Mouse (Mus musculus): ENCODE data around the gene Spata13. TPM values are rescaled to one million over a fixed set of nuclear protein-coding genes. Genes with fewer than 3 reads are reported as not detected.
A peak's percentile ranks its signal among the peaks of the same experiment; 100 is the strongest.

Gene Spata13
- polyA plus RNA-seq (2016; fragmentation: Nextera tagmentation; extraction: Ambion mirVana): 21.0 and 22.4 TPM in 2 replicates

DNA sequence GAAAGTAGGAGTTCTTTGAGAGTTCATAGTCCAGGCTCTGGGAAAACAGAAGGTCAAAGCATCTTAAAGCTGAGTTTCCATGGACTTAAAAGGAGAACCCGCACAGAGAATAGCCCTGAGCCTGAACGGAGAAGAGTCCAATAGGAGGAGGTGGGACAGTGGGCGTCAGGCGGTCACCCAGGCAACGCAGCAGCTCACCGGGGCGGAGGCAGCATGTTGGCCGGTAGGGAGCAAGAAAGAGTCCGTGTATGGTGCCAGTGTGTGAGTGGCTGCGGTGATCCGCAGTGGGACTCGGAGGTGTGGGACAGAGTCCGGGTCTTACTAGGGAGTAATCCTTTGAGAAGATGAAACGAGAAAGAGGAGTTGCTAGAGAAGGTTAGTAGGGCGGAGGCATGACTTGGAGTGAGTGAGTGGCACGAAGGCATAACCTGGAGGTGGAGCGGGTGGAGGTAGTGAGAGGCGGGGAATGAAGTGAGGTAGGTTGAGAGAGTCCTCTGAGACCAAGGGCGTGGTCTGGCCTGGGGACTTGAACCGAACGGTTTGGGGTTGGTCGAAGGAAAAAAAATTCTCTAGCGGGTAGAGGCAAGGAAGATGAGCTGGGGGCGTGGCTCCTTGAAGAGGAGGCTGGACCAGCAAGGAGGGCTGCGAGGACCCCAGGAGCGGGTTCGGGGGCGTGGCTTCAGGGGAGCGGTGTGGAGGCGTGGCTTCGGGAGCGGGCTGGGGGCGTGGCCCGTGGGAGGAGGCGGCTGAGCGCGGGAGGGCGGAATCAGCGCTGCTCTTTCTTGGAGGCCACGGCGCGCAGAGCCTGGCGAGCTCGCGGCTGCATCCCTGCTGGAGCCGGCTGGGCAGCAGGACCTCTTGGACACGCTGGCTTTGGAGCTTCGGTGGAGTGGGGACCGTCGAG, at the start of gene Spata13:
TSS of gene Spata13 (plus strand) at position 41 of the 904 bp plus-strand sequence.
- peaks cover 29% of the 10 kb centered on the region for H3K27me3 ChIP-seq (replicated peaks)

DNA sequence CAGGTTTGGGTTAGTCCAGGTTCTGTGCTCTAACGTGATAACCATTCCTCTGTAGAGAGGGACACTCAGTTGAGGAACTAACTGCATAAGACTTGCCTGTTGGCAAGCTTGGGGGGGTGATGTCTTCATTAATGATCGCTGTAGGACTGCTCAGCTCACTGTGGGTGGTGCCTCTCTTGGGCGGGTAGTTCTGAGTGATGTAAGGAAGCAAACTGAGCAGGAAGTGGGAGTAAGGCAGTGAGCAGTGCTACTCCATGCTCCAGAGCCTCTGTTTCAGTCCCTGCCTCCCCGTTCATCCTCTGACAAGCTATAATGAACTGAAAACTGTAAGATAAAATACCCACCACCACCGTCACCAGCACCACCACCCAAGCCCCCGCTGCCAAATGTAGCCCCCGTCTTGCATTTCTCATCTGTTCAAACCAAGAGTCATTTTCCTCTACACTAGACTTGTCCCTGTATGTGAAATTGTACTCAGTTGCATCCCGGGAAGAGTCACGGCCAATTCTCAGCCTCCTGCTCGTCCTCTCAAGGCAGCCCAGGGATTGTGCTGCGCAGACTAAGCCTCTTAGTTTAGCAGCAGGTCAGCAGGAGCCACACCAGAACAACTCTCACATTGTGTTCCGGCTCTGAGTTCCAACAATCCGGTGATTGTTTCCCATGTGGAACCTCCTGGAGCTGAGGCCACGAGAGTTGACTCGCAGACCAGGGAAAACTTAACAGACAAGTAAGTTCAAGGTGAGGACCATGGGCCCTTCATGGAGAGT, 46.9 kb upstream of the Spata13 start:
- H3K4me3 ChIP-seq: no peak overlapping the region
- no peak for ATAC-seq (ENCODE audit: insufficient number of reproducible peaks, low FRiP score)
- no peaks in the 10 kb centered on the region for H3K9me3 ChIP-seq (replicated peaks)
- H3K27ac ChIP-seq (ENCODE audit: poor library complexity, severe bottlenecking): peak overlapping the region; percentile 40; the same call in 1 of the 2 replicates
- H3K4me1 ChIP-seq (replicated peaks): peaks cover 26% of the 10 kb centered on the region
- no peak overlapping the region for H3K9ac ChIP-seq
- H3K36me3 ChIP-seq: no peaks in the 10 kb centered on the region
- no peak overlapping the region for H3K4me2 ChIP-seq
- 47% methylated on average over 15 of the region's 15 CpGs for whole genome bisulfite sequencing
- no peaks in the 10 kb centered on the region for H3K27me3 ChIP-seq (replicated peaks)

More for the DNA sequence above, at the start of gene Spata13:
- Histone ChIP-seq H3K27ac (ENCODE audit: poor library complexity, severe bottlenecking) (0 out of 2 replicates have a peak within 1 kb of the TSS, but pooled peaks have one; percentile 8), H3K9ac (peak within 1 kb of the TSS; percentile 68), H3K4me3 (peak within 1 kb of the TSS; percentile 56), H3K9me3 (replicated peaks) (no peaks in the 10 kb centered on the region), H3K4me2 (peak within 1 kb of the TSS; percentile 96), H3K36me3 (no peaks in the 10 kb centered on the region), H3K4me1 (replicated peaks) (peaks cover 14% of the 10 kb centered on the region)
- peak; percentile 93 for ATAC-seq (ENCODE audit: insufficient number of reproducible peaks, low FRiP score)
- WGBS: under 1% methylated on average over 50 of the region's 50 CpGs

DNA sequence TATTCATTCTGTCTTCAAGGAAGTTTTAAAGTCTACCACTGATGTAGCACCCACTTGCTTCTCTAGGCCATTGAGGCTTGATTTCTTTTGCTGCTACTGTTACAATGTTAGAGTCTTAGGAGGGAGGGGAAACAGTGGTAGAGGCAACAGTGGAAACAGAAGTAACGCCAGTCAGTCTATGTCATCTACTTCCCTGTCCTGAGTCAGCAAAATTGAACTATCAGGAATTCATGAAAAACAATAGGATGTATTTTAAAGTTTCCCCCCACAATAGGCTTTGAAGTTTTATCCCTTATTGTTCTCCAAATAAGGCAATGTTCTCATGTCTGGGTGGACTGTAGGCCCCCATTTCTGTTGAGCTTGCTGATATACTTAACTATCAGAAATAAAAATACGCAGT, 44.8 kb upstream of the Spata13 start:
- Histone ChIP-seq H3K27me3 (replicated peaks) (no peaks in the 10 kb centered on the region), H3K27ac (ENCODE audit: poor library complexity, severe bottlenecking) (no peak overlapping the region), H3K4me3 (no peak overlapping the region), H3K4me1 (replicated peaks) (peaks cover 40% of the 10 kb centered on the region), H3K4me2 (no peak overlapping the region), H3K9ac (no peak overlapping the region), H3K9me3 (replicated peaks) (no peaks in the 10 kb centered on the region), H3K36me3 (no peaks in the 10 kb centered on the region)
- WGBS: 69% methylated on average over 2 of the region's 2 CpGs
- no peak for ATAC-seq (ENCODE audit: insufficient number of reproducible peaks, low FRiP score)

DNA sequence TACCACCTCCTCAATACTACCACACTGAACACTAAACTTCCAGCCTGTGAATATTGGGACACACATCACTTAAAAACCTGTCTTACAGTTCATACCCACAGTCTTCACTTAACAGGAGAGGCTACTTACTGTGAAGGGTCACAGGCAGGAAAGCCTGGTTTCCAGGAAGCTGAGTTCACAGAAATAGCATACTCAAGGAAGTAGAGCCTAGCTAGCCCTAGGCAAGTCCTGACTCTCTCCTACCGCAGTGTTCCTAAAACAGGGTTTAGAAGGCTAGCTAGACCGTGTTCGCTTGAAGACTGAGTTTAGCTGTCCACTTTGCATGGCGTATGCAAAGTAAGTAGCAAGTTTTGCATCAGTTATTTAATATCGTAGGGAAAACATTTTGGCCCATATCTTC, 41.5 kb upstream of the Spata13 start:
- no peak overlapping the region for H3K4me2 ChIP-seq
- 64% methylated on average over 5 of the region's 5 CpGs for WGBS
- no peak overlapping the region for H3K9ac ChIP-seq
- no peak for ATAC-seq (ENCODE audit: insufficient number of reproducible peaks, low FRiP score)
- no peaks in the 10 kb centered on the region for H3K9me3 ChIP-seq (replicated peaks)
- H3K36me3 ChIP-seq: no peaks in the 10 kb centered on the region
- H3K4me1 ChIP-seq (replicated peaks): peaks cover 38% of the 10 kb centered on the region
- no peak overlapping the region for H3K27ac ChIP-seq (ENCODE audit: poor library complexity, severe bottlenecking)
- H3K27me3 ChIP-seq (replicated peaks): no peaks in the 10 kb centered on the region
- H3K4me3 ChIP-seq: no peak overlapping the region

DNA sequence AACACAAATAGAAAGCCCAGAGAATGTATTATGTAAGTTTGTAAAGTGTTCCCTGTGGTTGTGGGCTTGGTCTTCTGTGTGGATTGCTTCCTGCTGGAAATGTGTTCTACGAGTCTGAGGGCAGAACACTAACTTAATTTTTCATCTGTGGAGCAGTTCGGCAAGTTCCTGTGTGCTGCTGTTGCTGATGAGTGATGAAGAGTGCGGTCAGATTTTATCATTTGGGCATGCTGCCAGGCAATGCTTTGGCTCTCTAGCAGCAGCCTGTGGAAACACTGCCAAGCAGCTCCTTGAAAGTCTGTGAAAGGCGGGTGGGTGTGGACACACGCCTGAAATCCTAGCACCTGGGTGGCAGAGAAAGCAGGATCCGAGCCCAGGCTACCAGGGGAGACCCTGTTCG, 41.0 kb upstream of the Spata13 start:
- Histone ChIP-seq H3K4me3 (no peak overlapping the region), H3K36me3 (no peaks in the 10 kb centered on the region), H3K27ac (ENCODE audit: poor library complexity, severe bottlenecking) (no peak overlapping the region), H3K4me1 (replicated peaks) (peaks cover 43% of the 10 kb centered on the region), H3K9ac (no peak overlapping the region; the same call in 1 of the 2 replicates), H3K4me2 (peak overlapping the region; percentile 25; the same call in 1 of the 2 replicates), H3K27me3 (replicated peaks) (no peaks in the 10 kb centered on the region), H3K9me3 (replicated peaks) (no peaks in the 10 kb centered on the region)
- ATAC-seq (ENCODE audit: insufficient number of reproducible peaks, low FRiP score): no peak
- WGBS: 19% methylated on average over 7 of the region's 7 CpGs

DNA sequence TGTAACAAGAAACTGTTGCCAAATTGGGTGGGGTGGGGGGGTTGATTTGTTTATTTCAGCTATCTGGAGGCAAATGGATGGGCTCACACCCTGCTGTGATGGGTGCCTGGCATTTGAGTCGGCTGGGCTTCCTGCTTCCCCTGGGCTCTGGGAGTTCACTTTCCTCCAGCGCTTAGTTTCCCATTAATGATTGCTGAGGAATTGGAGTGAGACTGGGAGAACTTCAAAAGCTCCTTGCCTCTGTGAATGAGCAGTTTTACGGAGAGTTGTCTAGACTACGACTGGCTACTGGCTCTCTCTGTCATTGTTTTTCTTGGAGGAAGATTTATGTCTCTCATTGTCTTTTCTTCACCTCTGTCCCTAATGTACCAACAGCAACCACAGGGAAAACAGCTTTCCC, 36.2 kb upstream of the Spata13 start:
- no peak for ATAC-seq (ENCODE audit: insufficient number of reproducible peaks, low FRiP score)
- WGBS: 12% methylated on average over 4 of the region's 4 CpGs
- Histone ChIP-seq H3K36me3 (no peaks in the 10 kb centered on the region), H3K9ac (no peak overlapping the region), H3K4me1 (replicated peaks) (peaks cover 24% of the 10 kb centered on the region), H3K4me3 (no peak overlapping the region), H3K9me3 (replicated peaks) (no peaks in the 10 kb centered on the region), H3K27me3 (replicated peaks) (0 out of 2 replicates have a peak, but pooled peaks cover 6% of the 10 kb centered on the region), H3K4me2 (no peak overlapping the region), H3K27ac (ENCODE audit: poor library complexity, severe bottlenecking) (no peak overlapping the region)

DNA sequence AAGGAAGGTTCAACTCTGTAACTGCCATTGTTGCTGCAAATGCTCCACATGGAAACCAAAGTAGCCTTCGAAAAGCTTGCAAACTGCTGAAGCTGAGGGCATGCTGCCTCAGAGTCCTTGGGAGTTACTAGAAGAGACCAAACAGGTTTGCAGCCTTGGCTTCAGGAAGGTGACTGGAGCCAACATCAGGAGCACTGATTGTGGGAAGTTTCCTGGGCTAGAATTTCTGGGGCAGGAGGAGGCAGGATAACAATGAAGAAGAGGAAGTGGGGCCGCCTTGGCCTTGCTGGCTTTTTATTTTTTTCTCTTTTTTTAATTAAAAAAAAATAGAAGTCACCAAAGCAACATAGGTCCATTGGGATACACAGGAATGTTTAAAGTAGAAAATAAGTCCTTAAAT, 34.8 kb upstream of the Spata13 start:
- Histone ChIP-seq H3K4me3 (no peak overlapping the region), H3K9ac (no peak overlapping the region), H3K4me1 (replicated peaks) (peaks cover 16% of the 10 kb centered on the region), H3K27me3 (replicated peaks) (0 out of 2 replicates have a peak, but pooled peaks cover 6% of the 10 kb centered on the region), H3K27ac (ENCODE audit: poor library complexity, severe bottlenecking) (no peak overlapping the region), H3K9me3 (replicated peaks) (no peaks in the 10 kb centered on the region), H3K36me3 (no peaks in the 10 kb centered on the region), H3K4me2 (no peak overlapping the region)
- ATAC-seq (ENCODE audit: insufficient number of reproducible peaks, low FRiP score): no peak
- WGBS: 68% methylated on average over 2 of the region's 2 CpGs

DNA sequence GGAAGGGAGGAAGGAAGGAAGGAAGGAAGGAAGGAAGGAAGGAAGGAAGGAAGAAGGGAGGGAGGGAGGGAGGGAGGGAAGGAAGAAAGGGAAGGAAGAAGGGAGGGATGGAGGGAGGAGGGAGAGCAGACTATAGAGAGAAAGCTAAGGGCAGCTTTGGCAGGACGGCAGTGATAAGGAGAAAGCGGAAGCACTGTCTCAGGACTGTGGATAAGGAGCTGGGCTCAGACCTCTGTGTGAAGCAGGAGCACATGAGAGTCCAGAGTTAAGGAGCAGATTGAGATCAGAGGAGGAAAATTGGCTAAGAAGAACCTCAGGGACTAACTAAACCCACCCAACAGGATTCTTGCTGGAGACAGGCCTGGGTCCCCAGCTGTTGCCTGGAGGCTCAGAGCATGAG, 28.2 kb upstream of the Spata13 start:
- H3K4me3 ChIP-seq: no peak overlapping the region
- no peak overlapping the region for H3K9ac ChIP-seq
- no peaks in the 10 kb centered on the region for H3K27me3 ChIP-seq (replicated peaks)
- ATAC-seq (ENCODE audit: insufficient number of reproducible peaks, low FRiP score): no peak
- 27% methylated on average over 2 of the region's 2 CpGs for WGBS
- no peak overlapping the region for H3K4me2 ChIP-seq
- H3K27ac ChIP-seq (ENCODE audit: poor library complexity, severe bottlenecking): 0 out of 2 replicates have a peak overlapping the region, but pooled peaks have one; percentile 26
- no peaks in the 10 kb centered on the region for H3K4me1 ChIP-seq (replicated peaks)
- no peaks in the 10 kb centered on the region for H3K9me3 ChIP-seq (replicated peaks)
- H3K36me3 ChIP-seq: no peaks in the 10 kb centered on the region

DNA sequence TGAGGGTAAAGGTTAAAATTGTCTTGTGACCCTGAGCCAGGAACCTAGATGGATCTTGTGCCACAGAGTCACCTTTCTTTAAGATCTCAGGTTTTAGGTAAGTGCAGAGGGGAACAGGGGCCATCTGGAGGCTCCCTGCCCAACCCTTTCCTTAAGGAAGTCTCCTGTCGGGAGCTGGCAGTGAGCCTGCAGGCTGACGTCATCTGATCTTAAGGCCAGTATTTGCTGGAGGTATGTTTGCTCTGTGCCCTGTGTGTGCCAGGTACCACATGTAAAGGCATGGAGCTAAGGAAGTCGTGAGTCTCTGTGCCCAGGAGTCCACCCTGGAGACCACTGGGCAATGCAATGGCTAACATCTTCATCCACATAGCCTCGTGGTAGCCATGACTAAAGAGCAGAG, 27.6 kb upstream of the Spata13 start:
- H3K4me1 ChIP-seq (replicated peaks): no peaks in the 10 kb centered on the region
- peak; percentile 39; the same call in 1 of the 2 replicates for ATAC-seq (ENCODE audit: insufficient number of reproducible peaks, low FRiP score)

DNA sequence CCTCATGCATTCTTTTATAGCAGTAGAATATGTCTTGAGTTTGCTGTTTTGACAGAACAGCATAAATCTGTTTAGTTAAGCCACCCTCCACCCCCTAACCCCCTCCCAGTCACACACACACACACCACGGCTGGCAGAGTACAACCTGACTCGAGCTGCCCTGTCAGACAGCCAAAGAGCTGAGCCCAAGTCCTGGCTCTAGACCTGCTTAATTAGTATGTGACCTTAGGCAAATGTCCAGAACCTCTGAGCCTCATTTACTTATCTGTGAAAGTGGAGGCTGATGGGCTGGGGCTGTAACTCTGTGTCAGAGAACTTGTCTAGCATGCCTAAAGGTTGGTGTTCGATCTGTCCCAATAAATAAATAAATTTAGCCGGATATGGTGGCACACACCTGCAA, 26.1 kb upstream of the Spata13 start:
- H3K27ac ChIP-seq (ENCODE audit: poor library complexity, severe bottlenecking): no peak overlapping the region
- WGBS: 81% methylated on average over 4 of the region's 4 CpGs

More for the DNA sequence above, 27.6 kb upstream of the Spata13 start:
- Histone ChIP-seq H3K9ac (no peak overlapping the region), H3K4me2 (no peak overlapping the region), H3K9me3 (replicated peaks) (no peaks in the 10 kb centered on the region), H3K27me3 (replicated peaks) (no peaks in the 10 kb centered on the region), H3K36me3 (no peaks in the 10 kb centered on the region), H3K4me3 (no peak overlapping the region), H3K27ac (ENCODE audit: poor library complexity, severe bottlenecking) (no peak overlapping the region)
- 57% methylated on average over 4 of the region's 4 CpGs for WGBS

DNA sequence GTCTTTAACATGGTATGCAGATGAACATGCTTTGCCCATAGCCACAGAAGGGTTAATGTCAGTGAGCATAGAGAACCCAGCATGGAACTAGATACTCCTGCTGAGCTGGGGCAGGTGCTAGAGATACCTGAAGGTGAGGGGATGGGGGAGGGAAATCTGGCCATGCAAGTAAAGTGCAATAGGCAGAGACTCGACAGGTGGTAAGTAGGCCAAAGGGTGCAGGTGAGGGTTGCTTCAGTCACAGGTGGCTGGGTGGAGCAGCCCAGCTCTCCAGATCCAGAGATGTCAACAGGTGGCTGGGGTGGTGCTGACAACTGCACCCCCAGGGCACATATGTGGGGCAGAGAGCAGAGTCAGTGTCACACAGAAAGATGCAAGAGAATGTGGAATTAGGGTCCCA, 24.6 kb upstream of the Spata13 start:
- Histone ChIP-seq H3K4me1 (replicated peaks) (no peaks in the 10 kb centered on the region), H3K4me2 (no peak overlapping the region), H3K9ac (no peak overlapping the region), H3K27me3 (replicated peaks) (no peaks in the 10 kb centered on the region), H3K36me3 (no peaks in the 10 kb centered on the region), H3K4me3 (no peak overlapping the region), H3K27ac (ENCODE audit: poor library complexity, severe bottlenecking) (no peak overlapping the region), H3K9me3 (replicated peaks) (no peaks in the 10 kb centered on the region)
- 84% methylated on average over 1 of the region's 1 CpGs for WGBS
- ATAC-seq (ENCODE audit: insufficient number of reproducible peaks, low FRiP score): no peak

More for the DNA sequence above, 26.1 kb upstream of the Spata13 start:
- H3K36me3 ChIP-seq: no peaks in the 10 kb centered on the region
- H3K4me2 ChIP-seq: no peak overlapping the region
- no peak for ATAC-seq (ENCODE audit: insufficient number of reproducible peaks, low FRiP score)
- H3K4me3 ChIP-seq: no peak overlapping the region
- H3K9me3 ChIP-seq (replicated peaks): no peaks in the 10 kb centered on the region
- H3K9ac ChIP-seq: no peak overlapping the region
- no peaks in the 10 kb centered on the region for H3K4me1 ChIP-seq (replicated peaks)
- no peaks in the 10 kb centered on the region for H3K27me3 ChIP-seq (replicated peaks)
